8 mouse cellular contexts compared by ENCODE assay signal in genomic region chr10:62886799-62887591, GRCm38 (mm10). TPM values are rescaled to one million over a fixed set of nuclear protein-coding genes. Genes with fewer than 3 reads are reported as not detected.
DNase-seq lines count a peak whose midpoint lies in the region; ATAC-seq and TF ChIP-seq lines count a peak whose summit lies in the region.

No protein-coding gene starts in this region.

- H3ac ChIP-seq in myocyte (ENCODE audit: control insufficient read depth, insufficient read length), result peak overlapping the region; percentile 2

- under 1% methylated on average over 56 of the region's 56 CpGs for WGBS in forebrain, embryonic 16.5 days
- WGBS in hindbrain, embryonic 15.5 days, result under 1% methylated on average over 55 of the region's 56 CpGs
- WGBS in liver, adult 2 months, result 1% methylated on average over 56 of the region's 56 CpGs

- peak; percentile 91 for DNase-seq in heart, adult 11 months
- no peak for DNase-seq in heart, postnatal 25 days (ENCODE audit: low spot score)
- DNase-seq in cerebellum, adult 18-20 months, result peak; percentile 64 to 70
- peak; percentile 8 for DNase-seq in liver, adult 2 months (ENCODE audit: extremely low read depth, low read depth, low spot score)
- peak; percentile 64 for DNase-seq in urinary bladder, postnatal 14 days (ENCODE audit: low spot score)

- H3K27ac ChIP-seq in forebrain, embryonic 16.5 days (ENCODE audit: low read length), result no peak overlapping the region
- H3K27ac ChIP-seq in hindbrain, embryonic 15.5 days (replicated peaks), result no peak overlapping the region
- H3K27ac ChIP-seq in liver, adult 2 months (replicated peaks; ENCODE audit: insufficient read depth, low read depth, low read length), result no peak overlapping the region

- H3K4me2 ChIP-seq in forebrain, embryonic 16.5 days (ENCODE audit: low read length), result peak overlapping the region; percentile 82
- peak overlapping the region; percentile 90 for H3K4me2 ChIP-seq in hindbrain, embryonic 15.5 days
- H3K4me2 ChIP-seq in myocyte (ENCODE audit: low read depth), result peak overlapping the region; percentile 99

- H3K79me2 ChIP-seq in liver, adult 2 months (ENCODE audit: control insufficient read depth, insufficient read depth, low read length), result no peaks in the 10 kb centered on the region
- no peaks in the 10 kb centered on the region for H3K79me2 ChIP-seq in myocyte (ENCODE audit: control insufficient read depth, insufficient read depth)

- no peaks in the 10 kb centered on the region for H3K27me3 ChIP-seq in forebrain, embryonic 16.5 days (replicated peaks; ENCODE audit: control insufficient read depth, insufficient read depth, low read length)
- peaks cover 12% of the 10 kb centered on the region; the same call in 1 of the 2 replicates for H3K27me3 ChIP-seq in hindbrain, embryonic 15.5 days
- H3K27me3 ChIP-seq in liver, adult 2 months (ENCODE audit: control insufficient read depth, insufficient read depth, low read length), result no peaks in the 10 kb centered on the region
- H3K27me3 ChIP-seq in myocyte (ENCODE audit: control insufficient read depth, insufficient read depth, insufficient read length), result no peaks in the 10 kb centered on the region

- no peaks in the 10 kb centered on the region for H3K9me3 ChIP-seq in forebrain, embryonic 16.5 days (ENCODE audit: control insufficient read depth, low read length)
- no peaks in the 10 kb centered on the region for H3K9me3 ChIP-seq in hindbrain, embryonic 15.5 days

- intact Hi-C loops in heart, postnatal 25 days (cut with DNase I), result loop anchor here (2.0 kb wide), 1 partner anchor 22 kb away; no protein-coding TSS in a partner anchor

- peaks cover 14% of the 10 kb centered on the region for H3K4me1 ChIP-seq in forebrain, embryonic 16.5 days (replicated peaks; ENCODE audit: control insufficient read depth, insufficient read depth, low read length)
- H3K4me1 ChIP-seq in hindbrain, embryonic 15.5 days (replicated peaks), result peaks cover 25% of the 10 kb centered on the region
- peaks cover 3% of the 10 kb centered on the region; the same call in 1 of the 2 replicates for H3K4me1 ChIP-seq in liver, adult 2 months (ENCODE audit: control insufficient read depth, insufficient read depth, low read length)

- peak; percentile 83 for ATAC-seq in forebrain, embryonic 16.5 days
- ATAC-seq in hindbrain, embryonic 15.5 days (ENCODE audit: low FRiP score, low read depth), result peak; percentile 80

- no peak for TF ChIP-seq POLR2A in liver, adult 2 months (IDR thresholded peaks at IDR 0.05; ENCODE audit: extremely low read depth, insufficient read depth, low read length)
- no peak for TF ChIP-seq POLR2A in myocyte (IDR thresholded peaks at IDR 0.05; ENCODE audit: insufficient read length, low read depth)

- no peak for TF ChIP-seq CTCF in liver, adult 2 months (IDR thresholded peaks at IDR 0.05; ENCODE audit: low read depth, low read length)

- peak overlapping the region; percentile 45 for H3K4me3 ChIP-seq in forebrain, embryonic 16.5 days (replicated peaks; ENCODE audit: low read length)
- peak overlapping the region; percentile 52 for H3K4me3 ChIP-seq in hindbrain, embryonic 15.5 days
- peak overlapping the region; percentile 49 for H3K4me3 ChIP-seq in liver, adult 2 months (ENCODE audit: insufficient read depth, low read depth, low read length)
- peak overlapping the region; percentile 33 for H3K4me3 ChIP-seq in myocyte

- H3K9ac ChIP-seq in forebrain, embryonic 16.5 days (replicated peaks; ENCODE audit: low read depth, low read length), result peak overlapping the region; percentile 54
- peak overlapping the region; percentile 46 for H3K9ac ChIP-seq in hindbrain, embryonic 15.5 days
- H3K9ac ChIP-seq in liver, adult 2 months (ENCODE audit: low read depth, low read length), result 0 out of 2 replicates have a peak overlapping the region, but pooled peaks have one; percentile 3

- H3K36me3 ChIP-seq in forebrain, embryonic 16.5 days (ENCODE audit: control insufficient read depth, insufficient read depth), result no peaks in the 10 kb centered on the region
- no peaks in the 10 kb centered on the region for H3K36me3 ChIP-seq in hindbrain, embryonic 15.5 days
- no peaks in the 10 kb centered on the region for H3K36me3 ChIP-seq in liver, adult 2 months (ENCODE audit: control insufficient read depth, insufficient read depth, low read length)
- no peaks in the 10 kb centered on the region for H3K36me3 ChIP-seq in myocyte (ENCODE audit: control insufficient read depth, insufficient read depth)

TF ChIP-seq in myocyte, 11 proteins besides CTCF, POLR2A, EP300 and RAD21:
- TF ChIP-seq REST (IDR thresholded peaks at IDR 0.05; ENCODE audit: insufficient read depth, insufficient read length) (no peak), USF1 (IDR thresholded peaks at IDR 0.05; ENCODE audit: low read depth) (no peak), E2F4 (IDR thresholded peaks at IDR 0.05; ENCODE audit: insufficient read depth) (no peak), MYOG (IDR thresholded peaks at IDR 0.05; ENCODE audit: control insufficient read depth in 1 of 3, insufficient read depth in 1 of 3, insufficient read length in 2 of 3, low read depth in 2 of 3) (no peak), CEBPB (IDR thresholded peaks at IDR 0.05; ENCODE audit: insufficient read depth, poor library complexity, severe bottlenecking) (no peak), SRF (IDR thresholded peaks at IDR 0.05; ENCODE audit: control insufficient read depth, insufficient read length, low read depth) (no peak), TCF12 (IDR thresholded peaks at IDR 0.05; ENCODE audit: insufficient read depth, poor library complexity, severe bottlenecking) (no peak), MYOD1 (IDR thresholded peaks at IDR 0.05; ENCODE audit: control insufficient read depth in 1 of 3, insufficient read length in 2 of 3, low read depth in 2 of 3) (no peak), MAX (IDR thresholded peaks at IDR 0.05; ENCODE audit: low read depth) (no peak), POLR2AphosphoS2 (IDR thresholded peaks at IDR 0.05; ENCODE audit: insufficient read length, low read depth) (no peak), TCF3 (IDR thresholded peaks at IDR 0.05; ENCODE audit: insufficient read length, low read depth) (no peak)

RNA-seq across cellular contexts. Expression of gene Tet1, which starts 21.8 kb away (rescaled TPM):
- 10 to 100 TPM; 11.0 to 12.7 TPM for total RNA-seq in heart, postnatal 25 days (2021)
- polyA plus RNA-seq in forebrain, embryonic 16.5 days (2015; fragmentation: Nextera tagmentation; extraction: Ambion mirVana), result 40.4 and 41.5 TPM in 2 replicates
- polyA plus RNA-seq in hindbrain, embryonic 15.5 days (2015; fragmentation: Nextera tagmentation; extraction: Ambion mirVana), result 35.1 and 37.7 TPM in 2 replicates
- 0.18 and 0.47 TPM in 2 replicates for total RNA-seq in liver, adult 2 months (2014; rRNA removed)
- polyA plus RNA-seq in liver, adult 2 months (2012; rRNA removed), result 0.05 and 0.11 TPM in 2 replicates
- polyA plus RNA-seq in myocyte (2012; fragmentation: generic; extraction: Trizol), result 0.48 TPM

RNA-seq across cellular contexts. Expression of gene Slc25a16, which starts 33.4 kb away (rescaled TPM):
- 10 to 100 TPM; 23.0 to 23.2 TPM for total RNA-seq in heart, postnatal 25 days (2021)
- 18.0 and 18.7 TPM in 2 replicates for polyA plus RNA-seq in forebrain, embryonic 16.5 days (2015; fragmentation: Nextera tagmentation; extraction: Ambion mirVana)
- 13.7 and 16.1 TPM in 2 replicates for polyA plus RNA-seq in hindbrain, embryonic 15.5 days (2015; fragmentation: Nextera tagmentation; extraction: Ambion mirVana)
- 41.8 and 42.8 TPM in 2 replicates for total RNA-seq in liver, adult 2 months (2014; rRNA removed)
- 49.0 and 66.2 TPM in 2 replicates for polyA plus RNA-seq in liver, adult 2 months (2012; rRNA removed)
- polyA plus RNA-seq in myocyte (2012; fragmentation: generic; extraction: Trizol), result 5.8 TPM

RNA-seq across cellular contexts. Expression of gene Dna2, which starts 59.8 kb away (rescaled TPM):
- total RNA-seq in heart, postnatal 25 days (2021), result under 1 TPM; 0.75 TPM
- polyA plus RNA-seq in forebrain, embryonic 16.5 days (2015; fragmentation: Nextera tagmentation; extraction: Ambion mirVana), result 6.6 and 8.8 TPM in 2 replicates
- polyA plus RNA-seq in hindbrain, embryonic 15.5 days (2015; fragmentation: Nextera tagmentation; extraction: Ambion mirVana), result 3.6 and 4.0 TPM in 2 replicates
- total RNA-seq in liver, adult 2 months (2014; rRNA removed), result 6.4 and 11.2 TPM in 2 replicates
- polyA plus RNA-seq in liver, adult 2 months (2012; rRNA removed), result 4.9 and 6.5 TPM in 2 replicates
- polyA plus RNA-seq in myocyte (2012; fragmentation: generic; extraction: Trizol), result 0.77 TPM

Comparison
In these comparisons a context has a peak if more than half of its experiments do, and no peak if none do; other contexts are left out.
1. H3K9ac ChIP-seq: peak in every context shown above with its lines; median percentile 54 in forebrain, embryonic 16.5 days; 46 in hindbrain, embryonic 15.5 days; 3 in liver, adult 2 months.
2. RNA of gene Tet1, which starts 21.8 kb away (polyA plus RNA-seq): 40.4 to 41.5 TPM in forebrain, embryonic 16.5 days and 35.1 to 37.7 TPM in hindbrain, embryonic 15.5 days; 0.48 TPM in myocyte (single experiment) and 0.05 to 0.11 TPM in liver, adult 2 months; every median in the first group is over 10 times any median in the second.
3. Peak in every context shown above with its lines, with median percentiles within 50 percentile points of each other: H3K4me2 ChIP-seq and H3K4me3 ChIP-seq.